Mouse (Mus musculus): ENCODE data around the gene Nrxn1.

The Nrxn1 gene

GRCm38 (mm10) chr17:90087616-90088313 lies 1005.1 kb downstream of the Nrxn1 start:
- DNase-seq (ENCODE audit: low read depth, low spot score) = no peak

GRCm38 (mm10) chr17:90086826-90087225 lies 1006.0 kb downstream of the Nrxn1 start:
- DNase-seq (ENCODE audit: low read depth, low spot score) = no peak

GRCm38 (mm10) chr17:90079003-90079402 lies 1013.9 kb downstream of the Nrxn1 start:
- no peak for DNase-seq (ENCODE audit: low read depth, low spot score)

- DNase-seq (ENCODE audit: low read depth, low spot score) = no peak
Observed at GRCm38 (mm10) chr17:90078488-90078887, 1014.4 kb downstream of the Nrxn1 start.

- no peak for DNase-seq (ENCODE audit: low read depth, low spot score)
Observed at GRCm38 (mm10) chr17:90062866-90063265, 1030.0 kb downstream of the Nrxn1 start.

- DNase-seq (ENCODE audit: low read depth, low spot score) = no peak
Observed at GRCm38 (mm10) chr17:90060872-90061271, 1032.0 kb downstream of the Nrxn1 start.

- DNase-seq (ENCODE audit: low read depth, low spot score) = no peak
Observed at GRCm38 (mm10) chr17:90060168-90060567, 1032.7 kb downstream of the Nrxn1 start.

- DNase-seq (ENCODE audit: low read depth, low spot score) = no peak
Observed at GRCm38 (mm10) chr17:90059320-90060111, 1033.4 kb downstream of the Nrxn1 start.

GRCm38 (mm10) chr17:90054312-90054711 lies 1038.6 kb downstream of the Nrxn1 start:
- DNase-seq (ENCODE audit: low read depth, low spot score) = no peak

- no peak for DNase-seq (ENCODE audit: low read depth, low spot score)
Observed at GRCm38 (mm10) chr17:90039316-90039715, 1053.6 kb downstream of the Nrxn1 start.

- DNase-seq (ENCODE audit: low read depth, low spot score) = no peak
Observed at GRCm38 (mm10) chr17:90032416-90032815, 1060.5 kb downstream of the Nrxn1 start.

GRCm38 (mm10) chr17:90016636-90017035 lies 1076.2 kb downstream of the Nrxn1 start:
- DNase-seq (ENCODE audit: low read depth, low spot score) = no peak

- DNase-seq (ENCODE audit: low read depth, low spot score) = no peak
Observed at GRCm38 (mm10) chr17:90011761-90012160, 1081.1 kb downstream of the Nrxn1 start.

GRCm38 (mm10) chr17:90007438-90008109 lies 1085.3 kb downstream of the Nrxn1 start:
- DNase-seq (ENCODE audit: low read depth, low spot score) = no peak

- DNase-seq (ENCODE audit: low read depth, low spot score) = no peak
Observed at GRCm38 (mm10) chr17:89990651-89991050, 1102.2 kb downstream of the Nrxn1 start.

Measured in CD4-positive, CD25-positive, alpha-beta regulatory T cell, adult 2 months (primary cell).